Mouse (Mus musculus): ENCODE measurements around the gene Srsy.
"Not testable (repeated sequence)": the region's sequence is repeated elsewhere in the genome, so short reads cannot be mapped to it uniquely, and the experiment has no call there.

Srsy gene

DNA sequence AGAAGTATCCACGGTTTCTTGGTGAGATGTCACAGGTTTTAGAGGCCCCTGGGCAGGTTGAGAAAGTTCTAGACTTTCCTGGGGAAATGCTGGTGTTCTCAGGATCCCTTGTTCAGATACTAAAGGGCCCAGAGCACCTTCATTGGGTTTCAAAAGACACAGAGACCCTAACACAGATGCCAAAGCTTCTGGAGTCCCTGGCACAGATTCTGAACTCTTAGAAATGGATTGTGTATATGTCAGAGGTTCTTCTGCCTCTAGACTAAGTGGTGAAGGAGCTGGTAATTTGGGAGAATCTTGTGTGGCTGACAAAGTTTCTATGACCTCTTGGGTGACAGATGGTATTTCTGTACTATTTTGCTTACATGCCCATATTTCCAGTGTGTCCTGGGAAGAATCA is at the start of gene Srsy:
Gene Srsy, minus strand, starts transcription at position 101 of the 400 bp plus-strand sequence.
- not testable (repeated sequence) for DNase-seq

Data from layer of hippocampus, adult 9-11 months (tissue).